ENCODE assay signal across 17 mouse cellular contexts in the genomic region with DNA sequence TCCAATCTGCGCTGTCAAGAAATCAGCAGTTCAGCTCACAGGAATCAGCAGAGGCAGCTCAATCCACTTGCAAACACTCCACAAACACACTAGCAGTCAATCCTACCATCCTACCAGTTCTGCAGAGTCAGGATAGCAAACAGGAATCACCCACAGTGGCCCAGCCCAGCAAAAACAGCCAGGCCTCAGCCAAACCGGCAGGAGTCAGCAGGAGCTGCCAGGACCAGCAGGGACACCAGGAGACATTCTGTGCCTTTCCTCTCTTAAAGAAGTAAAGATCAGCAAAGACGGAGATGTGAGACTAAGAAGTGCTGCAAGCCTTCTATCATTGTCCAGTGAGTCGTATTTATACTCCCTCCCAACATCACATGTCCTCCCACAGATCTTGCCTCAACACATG.
A peak's percentile ranks its signal among the peaks of the same experiment; 100 is the strongest.
DNase-seq lines count a peak whose midpoint lies in the region; ATAC-seq and TF ChIP-seq lines count a peak whose summit lies in the region.
"Had no signal": no experiment of that assay in that cellular context is flagged by ENCODE, and none has a peak within 500 bp of the region (broad histone marks: within the 10 kb centered on the region; RNA-seq: fewer than 3 reads in every experiment).

No protein-coding gene starts in this region.

- H3K9ac ChIP-seq in liver, embryonic 12.5 days, result no peak overlapping the region
- H3K9ac ChIP-seq in liver, embryonic 11.5 days (ENCODE audit: low read depth, low read length), result no peak overlapping the region
- H3K9ac ChIP-seq: heart, embryonic 12.5 days; lung, embryonic 14.5 days; midbrain, embryonic 15.5 days; neural tube, embryonic 13.5 days had no signal

- no peak for TF ChIP-seq CTCF in gastrocnemius, adult 2 months (IDR thresholded peaks at IDR 0.05)
- no peak for TF ChIP-seq CTCF in cortical plate, adult 2 months (IDR thresholded peaks at IDR 0.05; ENCODE audit: extremely low read depth, insufficient read depth, low read length)

- 0 out of 2 replicates have a peak, but pooled peaks cover 9% of the 10 kb centered on the region for H3K4me1 ChIP-seq in liver, embryonic 12.5 days
- H3K4me1 ChIP-seq in liver, embryonic 11.5 days (replicated peaks; ENCODE audit: control insufficient read depth, insufficient read depth, low read length), result no peaks in the 10 kb centered on the region; the same call in 1 of the 2 replicates
- peaks cover 7% of the 10 kb centered on the region; the same call in 1 of the 2 replicates for H3K4me1 ChIP-seq in cortical plate, adult 2 months (ENCODE audit: control insufficient read depth, insufficient read depth, low read length)

- intact Hi-C loops in gastrocnemius, adult 2 months (cut with DNase I), result no loop called here

- H3K27me3 ChIP-seq in liver, embryonic 12.5 days (replicated peaks), result no peaks in the 10 kb centered on the region
- H3K27me3 ChIP-seq in liver, embryonic 11.5 days (replicated peaks; ENCODE audit: control insufficient read depth, insufficient read depth, low read length), result no peaks in the 10 kb centered on the region
- H3K27me3 ChIP-seq: heart, embryonic 12.5 days; midbrain, embryonic 15.5 days; neural tube, embryonic 13.5 days had no signal

- H3K9me3 ChIP-seq in liver, embryonic 12.5 days (replicated peaks), result no peaks in the 10 kb centered on the region
- H3K9me3 ChIP-seq in liver, embryonic 11.5 days (ENCODE audit: control insufficient read depth, low read length), result no peaks in the 10 kb centered on the region
- H3K9me3 ChIP-seq: heart, embryonic 12.5 days; limb, embryonic 10.5 days; midbrain, embryonic 15.5 days; neural tube, embryonic 13.5 days had no signal

- no peak overlapping the region for H3K4me2 ChIP-seq in liver, embryonic 12.5 days
- H3K4me2 ChIP-seq in liver, embryonic 11.5 days, result no peak overlapping the region
- H3K4me2 ChIP-seq: heart, embryonic 12.5 days; lung, embryonic 14.5 days; midbrain, embryonic 15.5 days; neural tube, embryonic 13.5 days had no signal

- no peak overlapping the region for H3K4me3 ChIP-seq in gastrocnemius, adult 2 months
- H3K4me3 ChIP-seq in liver, embryonic 12.5 days, result no peak overlapping the region
- no peak overlapping the region for H3K4me3 ChIP-seq in liver, embryonic 11.5 days (ENCODE audit: low read depth, low read length)
- H3K4me3 ChIP-seq in cortical plate, adult 2 months (ENCODE audit: insufficient read depth, low read length), result no peak overlapping the region
- H3K4me3 ChIP-seq: heart, embryonic 12.5 days; limb, embryonic 10.5 days; midbrain, embryonic 15.5 days; neural tube, embryonic 13.5 days had no signal

- 68% methylated on average over 4 of the region's 4 CpGs for WGBS in liver, embryonic 12.5 days (ENCODE audit: insufficient replicate concordance)
- WGBS in liver, embryonic 11.5 days, result 72% methylated on average over 4 of the region's 4 CpGs

- H3K27ac ChIP-seq in gastrocnemius, adult 2 months, result peak overlapping the region; percentile 61
- H3K27ac ChIP-seq in liver, embryonic 12.5 days, result peak overlapping the region; percentile 22; the same call in 1 of the 2 replicates
- no peak overlapping the region for H3K27ac ChIP-seq in liver, embryonic 11.5 days (ENCODE audit: low read depth, low read length)
- 0 out of 2 replicates have a peak overlapping the region, but pooled peaks have one; percentile 0 for H3K27ac ChIP-seq in cortical plate, adult 2 months (ENCODE audit: insufficient read depth, low read length)
- H3K27ac ChIP-seq: limb, embryonic 10.5 days; midbrain, embryonic 15.5 days; neural tube, embryonic 13.5 days had no signal

- no peaks in the 10 kb centered on the region for H3K36me3 ChIP-seq in liver, embryonic 12.5 days
- no peaks in the 10 kb centered on the region for H3K36me3 ChIP-seq in liver, embryonic 11.5 days (ENCODE audit: control insufficient read depth, insufficient read depth, low read length)
- H3K36me3 ChIP-seq: heart, embryonic 12.5 days; limb, embryonic 10.5 days; midbrain, embryonic 15.5 days; neural tube, embryonic 13.5 days had no signal

- ATAC-seq in liver, embryonic 12.5 days, result no peak
- ATAC-seq in liver, embryonic 11.5 days (replicated peaks; ENCODE audit: low FRiP score), result no peak
- ATAC-seq: midbrain, embryonic 15.5 days had no signal

- no peak for TF ChIP-seq POLR2A in cortical plate, adult 2 months (IDR thresholded peaks at IDR 0.05; ENCODE audit: extremely low read depth, insufficient read depth, low read length)

- peak; percentile 58 for DNase-seq in gastrocnemius, adult 2 months
- no peak for DNase-seq in gastrocnemius, postnatal 4 days (ENCODE audit: low spot score in 2 of 2)
- no peak for DNase-seq in liver, embryonic 11.5 days (ENCODE audit: low spot score)
- peak; percentile 57 for DNase-seq in cerebellum, adult 11 months
- no peak for DNase-seq in embryo, embryonic 11 days
- no peak for DNase-seq in adrenal gland, postnatal 4 days (ENCODE audit: low spot score in 2 of 2)
- DNase-seq: adrenal gland, postnatal 25 days; kidney, adult 11 months; kidney, postnatal 4 days; lung, embryonic 14.5 days; retina, postnatal 1 day had no signal

Comparison
In these comparisons a context has a peak if more than half of its experiments do, and no peak if none do; other contexts are left out.
1. DNase-seq: peak in gastrocnemius, adult 2 months (single experiment) and cerebellum, adult 11 months (single experiment); none in gastrocnemius, postnatal 4 days (0 of 2), liver, embryonic 11.5 days (single experiment), embryo, embryonic 11 days (single experiment) and adrenal gland, postnatal 4 days (0 of 2).